Mouse (Mus musculus): ENCODE data around the gene Chrm3.

The Chrm3 gene

DNA sequence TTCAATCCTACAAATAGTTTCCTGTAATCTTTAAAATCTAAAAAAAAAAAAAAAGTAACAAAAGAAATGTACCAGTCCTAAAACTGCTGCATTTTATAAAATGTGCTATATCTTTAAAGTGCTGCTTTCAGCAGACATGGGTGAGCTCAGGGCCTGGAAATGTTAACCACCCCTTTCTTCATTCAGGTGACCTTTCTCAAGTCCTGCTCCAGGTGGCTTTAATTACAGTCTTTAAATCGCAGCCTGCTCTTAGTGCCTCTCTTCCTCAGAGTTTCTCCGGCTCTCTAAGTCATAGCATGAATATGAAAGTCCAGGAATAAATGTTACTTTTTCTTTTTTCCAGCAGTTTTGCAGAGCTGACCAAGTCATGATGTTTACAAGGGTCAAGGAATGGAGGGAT, 229.6 kb downstream of the Chrm3 start:
- in situ Hi-C loops (cut with MboI; ENCODE audit: low pct_unique_long_range_greater_than_20kb in 1 of 2, low sequenced_read_pairs in 2 of 2, unreplicated experiment in 1 of 2) = no loop called here

DNA sequence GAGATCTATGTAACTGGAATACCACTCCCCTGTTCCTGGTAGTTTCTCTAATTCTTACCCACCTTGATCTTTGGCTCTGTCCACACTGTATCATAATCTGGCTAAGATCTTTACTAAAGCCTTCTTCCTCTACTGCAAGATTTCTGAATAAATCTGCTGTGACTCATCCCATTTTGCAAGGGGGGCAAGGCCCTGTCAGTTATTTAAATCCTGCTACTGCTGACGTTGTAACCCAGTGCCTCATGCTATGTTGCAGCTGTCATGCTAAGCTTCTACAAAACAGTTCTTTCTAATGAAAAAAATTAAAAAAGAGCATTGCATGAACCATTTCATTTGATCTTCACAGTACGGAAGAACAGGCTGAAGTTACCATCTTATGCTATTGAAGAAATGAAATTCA, 248.4 kb downstream of the Chrm3 start:
- in situ Hi-C loops (cut with MboI; ENCODE audit: low pct_unique_long_range_greater_than_20kb in 1 of 2, low sequenced_read_pairs in 2 of 2, unreplicated experiment in 1 of 2) = no loop called here

DNA sequence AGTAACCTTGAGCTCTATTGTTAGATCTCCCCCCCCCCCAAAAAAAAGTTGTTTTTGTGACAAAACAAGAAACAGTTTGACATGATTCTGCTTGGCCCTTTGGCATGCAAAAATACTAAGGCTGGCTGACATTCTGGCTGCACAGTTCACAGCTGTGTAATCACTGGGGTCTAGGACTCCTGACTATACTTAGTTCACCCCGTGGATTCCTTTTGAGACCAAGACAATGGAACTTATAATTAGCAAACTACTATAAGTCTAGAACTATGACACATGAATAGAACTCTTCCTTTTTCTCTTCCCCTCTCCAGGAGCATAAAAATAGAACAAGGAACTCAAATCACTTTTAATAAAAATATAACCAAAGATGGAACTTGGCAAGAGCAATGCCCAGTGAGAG, 251.1 kb downstream of the Chrm3 start:
- in situ Hi-C loops (cut with MboI; ENCODE audit: low pct_unique_long_range_greater_than_20kb in 1 of 2, low sequenced_read_pairs in 2 of 2, unreplicated experiment in 1 of 2) = no loop called here

DNA sequence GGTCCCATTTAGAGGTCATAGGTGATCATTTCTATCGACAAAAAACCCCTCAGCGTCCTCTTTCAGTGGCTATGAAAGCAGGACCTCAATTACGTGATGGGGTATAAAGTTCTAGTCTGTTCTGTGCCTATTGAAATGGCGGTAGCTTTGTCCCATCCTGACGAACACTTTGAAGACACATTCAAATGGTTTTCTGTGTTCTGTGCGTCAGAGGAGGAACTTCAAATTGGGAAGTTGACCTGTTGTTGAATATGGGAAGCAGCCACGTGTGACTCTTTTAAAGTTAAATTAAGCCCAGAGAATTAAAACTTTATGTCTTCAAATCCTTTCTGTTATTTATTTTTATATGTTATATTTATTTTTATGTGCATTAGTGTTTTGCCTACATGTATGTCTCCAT, 253.3 kb downstream of the Chrm3 start:
- in situ Hi-C loops (cut with MboI; ENCODE audit: low pct_unique_long_range_greater_than_20kb in 1 of 2, low sequenced_read_pairs in 2 of 2, unreplicated experiment in 1 of 2) = no loop called here

- in situ Hi-C loops (cut with MboI; ENCODE audit: low pct_unique_long_range_greater_than_20kb in 1 of 2, low sequenced_read_pairs in 2 of 2, unreplicated experiment in 1 of 2) = no loop called here
These were observed 269.9 kb downstream of the Chrm3 start for GRCm38 (mm10) chr13:10090778-10091177.

- in situ Hi-C loops (cut with MboI; ENCODE audit: low pct_unique_long_range_greater_than_20kb in 1 of 2, low sequenced_read_pairs in 2 of 2, unreplicated experiment in 1 of 2) = no loop called here
These were observed 274.3 kb downstream of the Chrm3 start for GRCm38 (mm10) chr13:10086336-10086735.

DNA sequence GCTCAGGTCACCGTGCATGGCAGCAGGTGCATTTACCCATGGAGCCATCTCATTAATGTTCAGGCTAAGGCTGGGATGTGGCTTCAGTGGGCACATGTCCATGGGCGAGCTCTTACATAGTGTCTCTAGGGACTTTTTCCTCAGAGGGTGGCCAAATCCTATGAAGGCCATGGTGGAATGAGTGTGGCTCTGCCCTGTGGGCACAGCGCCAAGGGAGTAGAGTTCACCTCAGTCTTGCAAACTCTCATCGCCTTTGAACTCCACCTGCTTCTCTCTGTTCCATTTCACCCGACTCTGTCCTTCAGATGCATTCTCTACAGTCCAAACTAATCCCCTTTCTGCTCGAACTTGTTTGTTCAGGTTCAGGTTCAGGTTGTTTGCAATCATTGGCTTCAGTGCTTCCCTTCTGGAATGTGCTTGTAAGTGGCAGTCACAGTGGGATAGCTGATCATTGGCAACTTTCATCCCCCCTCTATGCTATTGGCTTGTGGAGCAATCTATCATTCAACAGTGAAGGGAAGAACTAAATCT, 278.7 kb downstream of the Chrm3 start:
- in situ Hi-C loops (cut with MboI; ENCODE audit: low pct_unique_long_range_greater_than_20kb in 1 of 2, low sequenced_read_pairs in 2 of 2, unreplicated experiment in 1 of 2) = no loop called here

DNA sequence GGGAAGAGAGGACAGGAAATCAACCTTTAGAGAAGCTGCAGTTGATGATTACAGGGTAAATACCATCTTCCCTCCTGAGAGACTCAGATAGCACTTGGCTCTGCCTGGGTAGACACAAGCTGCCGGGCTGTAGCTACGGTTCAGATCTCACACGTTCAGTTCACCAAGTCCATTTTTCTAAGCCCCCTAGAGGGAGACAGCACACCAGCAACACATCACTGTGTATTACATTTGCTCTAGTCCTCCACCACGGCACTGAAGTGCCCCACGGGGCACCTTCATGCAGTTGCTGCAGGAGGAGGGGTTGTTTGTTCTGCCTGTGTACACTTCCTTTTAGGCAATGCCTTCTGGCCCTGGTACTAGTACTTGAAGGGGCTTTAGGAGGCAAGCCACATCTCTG, 289.5 kb downstream of the Chrm3 start:
- in situ Hi-C loops (cut with MboI; ENCODE audit: low pct_unique_long_range_greater_than_20kb in 1 of 2, low sequenced_read_pairs in 2 of 2, unreplicated experiment in 1 of 2) = no loop called here

DNA sequence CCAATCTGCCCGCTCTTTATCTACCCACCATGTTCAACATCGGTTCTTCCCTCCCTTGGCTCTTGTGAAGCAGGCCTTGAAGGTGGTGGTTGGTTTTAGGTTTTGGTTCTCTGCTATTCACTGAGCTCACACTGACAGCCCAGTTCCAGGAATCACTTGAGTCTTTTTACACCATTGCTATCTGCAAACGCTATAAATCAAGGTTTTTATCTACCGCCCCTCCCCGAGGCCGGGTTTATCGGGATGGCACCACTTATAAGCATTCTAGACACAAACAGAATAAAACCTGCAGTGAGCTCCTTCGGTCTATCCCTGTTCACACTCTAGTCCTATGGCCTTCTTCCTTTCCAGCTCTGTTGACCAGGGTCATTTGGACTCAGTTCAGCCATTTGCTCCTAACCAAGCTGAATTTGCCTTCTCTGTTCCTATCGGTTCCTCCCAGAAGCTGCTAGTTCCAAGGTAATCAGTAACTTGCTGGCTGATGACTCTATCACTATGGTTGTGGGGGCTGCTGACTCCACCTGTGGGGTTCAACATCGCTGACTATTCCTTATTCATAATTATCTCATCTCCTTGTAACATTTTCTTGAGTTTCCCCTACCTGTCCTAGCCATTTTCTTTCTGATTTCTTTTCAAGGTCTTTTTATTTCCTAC, 291.6 kb downstream of the Chrm3 start:
- in situ Hi-C loops (cut with MboI; ENCODE audit: low pct_unique_long_range_greater_than_20kb in 1 of 2, low sequenced_read_pairs in 2 of 2, unreplicated experiment in 1 of 2) = no loop called here

- in situ Hi-C loops (cut with MboI; ENCODE audit: low pct_unique_long_range_greater_than_20kb in 1 of 2, low sequenced_read_pairs in 2 of 2, unreplicated experiment in 1 of 2) = no loop called here
These were observed 293.6 kb downstream of the Chrm3 start for GRCm38 (mm10) chr13:10066829-10067618.

- in situ Hi-C loops (cut with MboI; ENCODE audit: low pct_unique_long_range_greater_than_20kb in 1 of 2, low sequenced_read_pairs in 2 of 2, unreplicated experiment in 1 of 2) = no loop called here
These were observed 294.9 kb downstream of the Chrm3 start for GRCm38 (mm10) chr13:10065776-10066175.

GRCm38 (mm10) chr13:10062681-10063080, 298.0 kb downstream of the Chrm3 start:
- in situ Hi-C loops (cut with MboI; ENCODE audit: low pct_unique_long_range_greater_than_20kb in 1 of 2, low sequenced_read_pairs in 2 of 2, unreplicated experiment in 1 of 2) = no loop called here

- in situ Hi-C loops (cut with MboI; ENCODE audit: low pct_unique_long_range_greater_than_20kb in 1 of 2, low sequenced_read_pairs in 2 of 2, unreplicated experiment in 1 of 2) = no loop called here
These were observed 301.7 kb downstream of the Chrm3 start for GRCm38 (mm10) chr13:10058993-10059392.

DNA sequence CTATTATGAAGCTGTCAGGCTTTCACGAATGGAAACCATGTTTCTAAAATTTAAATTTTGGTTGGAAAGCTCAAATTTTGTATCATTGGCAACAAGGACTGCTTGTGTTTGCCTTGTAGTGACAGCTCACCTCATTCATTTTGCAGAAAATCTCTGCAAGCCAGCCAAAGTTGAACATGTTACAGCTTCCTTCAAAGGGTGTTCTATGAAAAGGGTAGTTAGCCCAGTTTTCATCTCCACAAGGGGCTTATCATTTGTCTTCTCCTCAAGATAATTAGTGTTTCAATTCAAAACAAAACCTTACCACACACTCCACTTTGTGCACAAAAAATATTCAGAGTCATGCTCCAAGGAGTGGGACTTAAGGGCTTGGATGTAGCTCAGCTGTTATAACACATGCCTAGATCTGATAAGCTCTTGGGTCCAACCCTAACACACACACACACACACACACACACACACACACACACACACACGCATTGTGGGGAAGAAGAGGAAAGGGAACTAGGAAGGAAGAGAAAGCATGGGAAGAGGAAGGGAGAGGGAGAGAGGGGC, 302.9 kb downstream of the Chrm3 start:
- in situ Hi-C loops (cut with MboI; ENCODE audit: low pct_unique_long_range_greater_than_20kb in 1 of 2, low sequenced_read_pairs in 2 of 2, unreplicated experiment in 1 of 2) = no loop called here

GRCm38 (mm10) chr13:10054086-10054485, 306.6 kb downstream of the Chrm3 start:
- in situ Hi-C loops (cut with MboI; ENCODE audit: low pct_unique_long_range_greater_than_20kb in 1 of 2, low sequenced_read_pairs in 2 of 2, unreplicated experiment in 1 of 2) = no loop called here

- in situ Hi-C loops (cut with MboI; ENCODE audit: low pct_unique_long_range_greater_than_20kb in 1 of 2, low sequenced_read_pairs in 2 of 2, unreplicated experiment in 1 of 2) = no loop called here
These were observed 307.3 kb downstream of the Chrm3 start for GRCm38 (mm10) chr13:10053301-10053889.

GRCm38 (mm10) chr13:10045651-10046350, 314.8 kb downstream of the Chrm3 start:
- in situ Hi-C loops (cut with MboI; ENCODE audit: low pct_unique_long_range_greater_than_20kb in 1 of 2, low sequenced_read_pairs in 2 of 2, unreplicated experiment in 1 of 2) = no loop called here

DNA sequence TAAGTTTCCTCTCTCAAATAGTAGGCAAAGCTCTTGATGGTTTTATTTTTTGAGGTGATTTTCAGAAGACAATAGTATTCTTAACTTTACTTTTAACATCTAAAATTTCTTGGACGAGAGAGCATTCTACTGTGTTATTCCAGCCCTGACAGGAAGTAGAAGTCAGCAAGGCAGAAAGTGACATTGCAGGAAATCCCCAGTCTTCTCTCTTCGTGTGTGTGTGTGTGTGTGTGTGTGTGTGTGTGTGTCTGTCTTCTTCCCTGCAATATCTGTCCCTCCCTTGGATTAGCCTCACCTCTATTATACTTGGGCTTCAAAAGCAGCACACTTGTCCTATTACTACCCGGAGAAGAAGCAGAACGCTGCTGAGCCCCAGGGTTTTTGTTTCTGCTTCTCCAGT, 316.6 kb downstream of the Chrm3 start:
- in situ Hi-C loops (cut with MboI; ENCODE audit: low pct_unique_long_range_greater_than_20kb in 1 of 2, low sequenced_read_pairs in 2 of 2, unreplicated experiment in 1 of 2) = no loop called here

Data from mouse embryonic stem cell (cell line).